Mouse (Mus musculus) heart, postnatal 0 days (tissue): ENCODE data around the gene Cacna2d1.

Experiments used
- CTCF ChIP-seq: IDR thresholded peaks from 2 replicates; pipeline ENCODE4 v1.5.1; 2016; ENCODE audit warnings: antibody characterized with exemption, control low read depth, low read depth
- EP300 ChIP-seq: IDR thresholded peaks from 2 replicates; pipeline ENCODE4 v1.6.1; 2016; ENCODE audit warnings: antibody characterized with exemption, low read depth

DNA sequence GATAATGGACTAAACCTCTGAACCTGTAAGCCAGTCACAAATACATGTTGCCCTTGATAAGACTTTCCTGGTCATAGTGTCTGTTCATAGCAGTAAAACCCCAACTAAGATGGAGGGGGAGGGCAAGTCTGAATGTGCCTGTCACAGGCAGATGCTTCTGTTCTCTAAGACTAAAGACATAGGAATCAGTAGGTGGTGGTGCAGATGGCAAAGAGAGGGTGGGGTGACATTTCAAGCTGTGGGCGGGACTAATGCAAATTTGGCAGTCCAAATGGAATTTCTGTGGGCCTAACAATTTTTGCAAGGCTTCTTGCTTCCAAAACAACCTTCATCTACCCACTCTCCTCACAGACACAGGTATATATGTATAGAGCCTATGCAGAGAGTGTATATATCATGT lies 19.6 kb upstream of the Cacna2d1 start:
- no peak for TF ChIP-seq CTCF
- TF ChIP-seq EP300: no peak
